Mouse (Mus musculus) embryonic facial prominence, embryonic 11.5 days (tissue): ENCODE results near the gene Zbp1. TPM values are rescaled to one million over a fixed set of nuclear protein-coding genes. Genes with fewer than 3 reads are reported as not detected.

Experiments used
- ATAC-seq: fragments of 200-750 bp; cut with Nextera tagmentation; replicated peaks from 2 replicates; pipeline ENCODE4 v1.8.0; 2017; ENCODE audit warnings: low read depth; ENCODE audit not compliant: insufficient number of reproducible peaks, low FRiP score, low TSS enrichment
- DNase-seq: peaks from one replicate; pipeline ENCODE4 v3.0.0-alpha.2; 2015; ENCODE audit warnings: low spot score
- H3K27ac ChIP-seq: fragments of 300-500 bp; sonication (generic); replicated peaks from 2 replicates; pipeline ENCODE4 v1.5.1; 2014; ENCODE audit warnings: mild to moderate bottlenecking, low read depth, low read length, control low read depth
- H3K27me3 ChIP-seq: fragments of 300-500 bp; sonication (generic); 2 replicates; pipeline ENCODE4 v1.6.1; 2014; ENCODE audit warnings: mild to moderate bottlenecking, low read length, moderate library complexity, mixed read lengths; ENCODE audit not compliant: control insufficient read depth, insufficient read depth
- H3K36me3 ChIP-seq: fragments of 300-500 bp; sonication (generic); replicated peaks from 2 replicates; pipeline ENCODE4 v1.6.1; 2014; ENCODE audit warnings: low read depth, mild to moderate bottlenecking, low read length, moderate library complexity, mixed read lengths; ENCODE audit not compliant: control insufficient read depth, insufficient read depth
- H3K4me1 ChIP-seq: fragments of 300-500 bp; sonication (generic); 2 replicates; pipeline ENCODE4 v1.6.1; 2014; ENCODE audit warnings: low read length, mixed read lengths; ENCODE audit not compliant: control insufficient read depth, insufficient read depth
- H3K4me2 ChIP-seq: fragments of 300-500 bp; sonication (generic); 2 replicates; pipeline ENCODE4 v1.6.1; 2014; ENCODE audit warnings: low read depth, mild to moderate bottlenecking, control low read depth, low read length, moderate library complexity
- H3K4me3 ChIP-seq: fragments of 300-500 bp; sonication (generic); 2 replicates; pipeline ENCODE4 v1.5.1; 2014; ENCODE audit warnings: low read depth, low read length, control low read depth
- H3K9ac ChIP-seq: fragments of 300-500 bp; sonication (generic); replicated peaks from 2 replicates; pipeline ENCODE4 v1.6.1; 2014; ENCODE audit warnings: mild to moderate bottlenecking, control low read depth, low read length
- H3K9me3 ChIP-seq: fragments of 300-500 bp; sonication (generic); replicated peaks from 2 replicates; pipeline ENCODE4 v1.6.1; 2016; ENCODE audit warnings: mild to moderate bottlenecking, low read length, inconsistent platforms, mixed read lengths; ENCODE audit not compliant: control insufficient read depth
- WGBS: fragments of 180-500 bp; shearing (Covaris S2); extraction: QIAGEN DNeasy Blood & Tissue Kit; methylation state at CpG from one replicate; pipeline ENCODE4 v1.1.7; 2014; 5-methylcytosine and 5-hydroxymethylcytosine counted together
- polyA plus RNA-seq: library from polyadenylated mRNA; unstranded; fragments of >200 nt; fragmentation: Nextera tagmentation; extraction: Ambion mirVana; gene quantifications from 2 replicates; pipeline ENCODE4 v1.2.1, GENCODE M21; 2014

The Zbp1 gene
- polyA plus RNA-seq, 1 experiment from 2014 or later, result not detected

DNA sequence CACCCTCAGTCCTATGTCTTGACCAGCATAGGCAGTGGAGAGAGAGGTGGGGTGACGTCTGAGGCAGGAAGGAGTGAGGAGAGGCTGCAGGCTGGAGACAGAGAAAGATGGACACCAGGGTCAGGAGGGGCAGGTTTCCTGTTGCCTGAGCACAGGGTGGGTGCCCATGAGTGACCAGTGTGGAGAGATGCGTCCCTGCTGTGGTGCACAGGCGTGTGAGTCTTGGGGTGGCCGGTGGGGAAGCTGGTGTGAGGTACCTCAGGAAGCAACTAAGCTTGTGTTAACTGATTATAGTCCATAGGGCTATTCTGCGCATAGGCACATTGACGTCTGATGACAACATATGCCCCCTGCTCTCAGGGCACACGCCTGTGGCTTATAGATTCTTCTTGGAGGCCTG, 39.7 kb downstream of the Zbp1 start:
- H3K4me2 ChIP-seq, result no peak overlapping the region
- no peaks in the 10 kb centered on the region for H3K4me1 ChIP-seq
- no peak overlapping the region for H3K4me3 ChIP-seq
- WGBS, result 86% methylated on average over 7 of the region's 7 CpGs
- H3K9ac ChIP-seq, result no peak overlapping the region
- no peaks in the 10 kb centered on the region for H3K9me3 ChIP-seq
- no peaks in the 10 kb centered on the region for H3K27me3 ChIP-seq
- DNase-seq (no peak), ATAC-seq (no peak)
- H3K27ac ChIP-seq, result no peak overlapping the region
- H3K36me3 ChIP-seq, result no peaks in the 10 kb centered on the region

DNA sequence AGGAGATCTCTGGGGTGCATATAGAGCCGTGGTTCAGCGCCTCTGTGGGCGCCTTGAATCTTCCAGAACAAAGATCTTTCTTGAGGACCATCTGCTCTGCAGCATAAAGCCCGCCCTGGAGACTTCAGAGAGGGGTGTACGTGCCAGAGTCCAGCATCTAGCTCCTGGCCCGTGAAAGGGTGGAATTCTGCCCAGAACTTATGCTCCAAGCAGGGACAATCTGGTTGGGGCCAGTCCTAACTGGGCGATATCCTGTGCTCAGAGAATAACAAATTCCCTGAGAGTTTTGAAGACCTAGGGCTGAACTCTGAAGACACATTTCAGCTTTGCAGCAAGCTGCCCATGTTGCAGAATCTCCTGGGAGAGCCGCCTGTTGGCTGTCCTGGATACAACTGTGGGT, 40.8 kb downstream of the Zbp1 start:
- 87% methylated on average over 8 of the region's 8 CpGs for WGBS
- Histone ChIP-seq H3K4me3 (no peak overlapping the region), H3K4me1 (peaks cover 3% of the 10 kb centered on the region), H3K9me3 (no peaks in the 10 kb centered on the region), H3K27ac (no peak overlapping the region), H3K27me3 (no peaks in the 10 kb centered on the region), H3K4me2 (no peak overlapping the region), H3K9ac (no peak overlapping the region), H3K36me3 (no peaks in the 10 kb centered on the region)
- DNase-seq (no peak), ATAC-seq (no peak)

DNA sequence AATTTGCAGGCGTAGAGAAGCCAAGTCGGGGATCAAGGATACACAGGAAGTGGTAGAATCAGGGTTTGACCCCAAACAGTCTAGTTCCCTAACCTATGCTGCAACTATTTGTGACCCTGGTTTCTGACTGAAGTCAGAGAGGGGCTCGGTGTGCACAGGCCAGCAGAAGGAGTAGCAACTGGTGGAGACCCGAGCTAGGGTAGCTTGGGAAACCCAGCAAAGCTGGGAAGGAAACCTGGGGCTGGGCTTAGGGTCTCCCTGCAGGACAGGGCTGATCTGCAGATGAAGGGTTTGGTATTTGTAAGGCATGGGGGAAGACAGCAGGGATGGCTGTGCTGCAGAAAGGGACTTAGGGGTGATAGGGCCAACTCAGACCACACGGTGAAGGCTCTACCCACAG, 41.2 kb downstream of the Zbp1 start:
- Histone ChIP-seq H3K4me1 (peaks cover 6% of the 10 kb centered on the region), H3K27ac (no peak overlapping the region), H3K9me3 (no peaks in the 10 kb centered on the region), H3K27me3 (no peaks in the 10 kb centered on the region), H3K4me2 (no peak overlapping the region), H3K4me3 (no peak overlapping the region), H3K9ac (no peak overlapping the region), H3K36me3 (no peaks in the 10 kb centered on the region)
- ATAC-seq (no peak), DNase-seq (no peak)
- WGBS, result 79% methylated on average over 5 of the region's 5 CpGs

DNA sequence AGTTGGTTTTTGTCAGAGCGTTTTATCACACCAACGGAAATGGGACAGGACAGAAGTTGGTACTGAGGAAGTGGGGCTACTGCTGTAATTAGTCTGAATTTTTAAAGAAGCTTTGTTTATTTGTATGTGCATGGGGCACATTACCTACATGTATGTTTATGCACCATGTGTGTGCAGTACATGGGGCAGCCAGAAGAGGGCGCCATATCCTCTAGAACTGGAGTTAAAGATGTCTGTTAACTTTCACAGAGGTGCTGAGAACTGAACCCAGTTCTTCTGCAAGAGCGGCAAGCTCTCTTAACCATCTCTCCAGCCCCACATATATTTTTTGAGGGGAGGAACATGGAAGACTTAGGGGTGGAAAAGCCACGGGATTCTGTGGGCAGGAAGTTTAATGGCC, 43.0 kb downstream of the Zbp1 start:
- no peaks in the 10 kb centered on the region for H3K9me3 ChIP-seq
- peaks cover 5% of the 10 kb centered on the region; the same call in 1 of the 2 replicates for H3K27me3 ChIP-seq
- H3K4me1 ChIP-seq, result peaks cover 12% of the 10 kb centered on the region
- no peak overlapping the region for H3K4me2 ChIP-seq
- 91% methylated on average over 5 of the region's 5 CpGs for WGBS
- no peak overlapping the region for H3K27ac ChIP-seq
- H3K9ac ChIP-seq, result no peak overlapping the region
- no peaks in the 10 kb centered on the region for H3K36me3 ChIP-seq
- no peak overlapping the region for H3K4me3 ChIP-seq
- ATAC-seq, result no peak
- DNase-seq, result no peak

DNA sequence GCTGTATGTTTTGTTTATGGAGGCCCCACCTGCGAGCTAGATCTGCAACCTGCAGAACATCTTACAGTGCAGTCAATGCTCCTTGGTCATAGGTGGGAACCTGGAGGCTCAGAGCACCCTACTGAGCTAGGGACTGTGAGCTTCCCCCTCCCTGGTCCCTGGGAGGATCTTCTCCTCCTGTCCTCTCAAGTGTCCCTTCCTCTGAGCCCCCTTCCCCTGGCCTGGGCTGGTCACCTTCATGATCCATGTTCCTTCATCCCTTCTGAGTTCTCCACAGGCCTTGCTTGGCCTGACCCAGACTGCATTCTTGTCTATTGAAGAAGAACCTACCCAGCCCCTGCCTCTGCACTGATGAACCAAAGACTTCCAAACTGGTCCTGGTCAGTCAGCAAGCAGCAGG, 44.2 kb downstream of the Zbp1 start:
- WGBS, result 36% methylated on average over 1 of the region's 1 CpGs
- ATAC-seq (no peak), DNase-seq (no peak)
- no peaks in the 10 kb centered on the region for H3K9me3 ChIP-seq
- H3K4me2 ChIP-seq, result peak overlapping the region; percentile 51; the same call in 1 of the 2 replicates
- H3K4me1 ChIP-seq, result peaks cover 12% of the 10 kb centered on the region
- no peaks in the 10 kb centered on the region for H3K36me3 ChIP-seq
- H3K27me3 ChIP-seq, result peaks cover 5% of the 10 kb centered on the region; the same call in 1 of the 2 replicates
- H3K27ac ChIP-seq, result peak overlapping the region; percentile 82; the same call in 1 of the 2 replicates
- H3K4me3 ChIP-seq, result no peak overlapping the region
- no peak overlapping the region for H3K9ac ChIP-seq

DNA sequence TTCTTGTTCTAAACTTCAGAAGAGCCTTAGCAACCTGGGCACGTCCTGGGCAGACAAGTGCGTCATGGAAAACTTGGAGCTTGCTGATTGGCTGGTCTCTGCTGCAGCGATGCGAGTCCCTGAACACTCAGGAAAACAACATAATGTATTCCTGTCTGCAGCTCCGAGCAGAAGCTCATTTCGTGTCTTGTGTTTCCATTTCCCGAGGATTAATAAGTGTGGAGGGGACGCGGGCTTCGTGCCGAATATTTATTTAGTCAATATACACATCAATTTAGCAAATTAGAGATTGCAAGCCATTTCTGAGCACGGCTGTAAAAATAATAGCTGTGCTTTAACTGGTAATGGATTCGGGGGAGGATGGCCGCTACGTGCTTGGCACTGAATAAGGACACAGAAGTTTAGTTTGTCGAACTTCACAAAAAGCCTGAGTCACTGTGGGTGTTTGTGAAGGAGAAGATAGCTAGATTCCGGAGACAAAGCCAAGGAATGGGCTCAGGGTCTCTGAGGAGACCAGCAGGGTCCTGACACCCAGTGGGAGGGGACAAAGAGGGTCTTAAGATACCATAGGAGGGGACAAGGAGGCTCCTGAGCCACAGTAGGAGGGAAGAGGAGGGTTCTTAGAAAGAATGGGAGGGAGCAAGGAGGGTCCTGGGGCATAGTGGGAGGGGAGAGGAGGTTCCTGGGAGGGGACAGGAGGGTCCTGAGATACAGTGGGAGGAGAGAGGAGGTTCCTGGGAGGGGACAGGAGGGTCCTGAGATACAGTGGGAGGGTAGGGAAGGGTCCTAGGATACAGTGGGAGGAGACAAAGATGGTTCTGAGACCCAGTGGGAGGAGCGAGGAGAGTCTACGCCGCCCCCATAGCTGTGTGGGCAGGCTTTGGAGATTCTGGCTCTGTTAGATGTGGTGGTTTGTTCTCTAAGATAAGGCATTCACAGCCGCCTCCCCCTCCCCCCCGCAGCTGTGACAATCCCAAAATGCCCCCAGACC, 44.9 kb downstream of the Zbp1 start:
- DNase-seq (peak; percentile 86), ATAC-seq (peak; percentile 86)
- 7% methylated on average over 22 of the region's 22 CpGs for WGBS
- peaks cover 12% of the 10 kb centered on the region for H3K4me1 ChIP-seq
- peak overlapping the region; percentile 82 for H3K27ac ChIP-seq
- no peaks in the 10 kb centered on the region for H3K36me3 ChIP-seq
- H3K27me3 ChIP-seq, result peaks cover 5% of the 10 kb centered on the region; the same call in 1 of the 2 replicates
- peak overlapping the region; percentile 61; the same call in 1 of the 2 replicates for H3K9ac ChIP-seq
- H3K9me3 ChIP-seq, result no peaks in the 10 kb centered on the region
- H3K4me3 ChIP-seq, result peak overlapping the region; percentile 23
- H3K4me2 ChIP-seq, result peak overlapping the region; percentile 51

DNA sequence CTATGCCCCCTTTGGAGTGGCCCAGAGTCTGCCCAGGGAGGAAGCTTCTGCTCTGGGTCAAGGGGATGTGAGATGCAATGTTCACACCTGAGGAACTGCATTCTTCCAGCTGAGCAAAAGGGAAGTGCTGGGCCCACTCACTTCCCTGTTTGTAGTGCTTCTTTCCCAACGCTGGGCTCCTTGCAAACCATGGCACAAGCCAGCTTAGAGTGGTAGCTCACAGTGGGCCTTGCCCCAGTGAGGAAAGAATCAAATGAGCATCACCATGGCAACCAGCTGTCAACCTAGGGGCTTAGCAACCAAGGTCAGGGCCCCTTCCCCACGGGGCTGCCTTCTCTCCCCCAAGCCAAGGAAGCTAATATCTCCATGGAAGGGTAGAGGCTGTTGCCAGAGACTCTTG, 45.7 kb downstream of the Zbp1 start:
- peaks cover 12% of the 10 kb centered on the region for H3K4me1 ChIP-seq

DNA sequence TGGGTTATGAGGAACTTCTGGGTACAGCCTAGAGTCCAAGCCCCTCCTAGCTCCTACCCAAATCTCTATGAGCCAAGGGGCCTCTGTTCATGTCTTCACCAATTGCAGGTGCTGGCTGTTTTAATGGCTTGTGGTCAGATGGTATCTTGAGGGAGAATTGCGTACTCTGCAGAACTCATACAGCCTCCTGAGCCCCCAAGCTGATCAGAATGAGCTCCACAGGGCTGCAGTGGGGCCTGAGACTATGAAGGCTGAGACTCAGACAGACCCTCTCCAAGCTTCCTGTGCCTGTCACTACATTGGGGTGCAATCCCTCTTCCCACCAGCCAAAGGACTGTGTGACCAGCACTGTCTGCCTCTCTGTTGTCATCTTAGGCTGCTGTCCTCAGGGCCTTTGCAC, 46.3 kb downstream of the Zbp1 start:
- Histone ChIP-seq H3K4me3 (no peak overlapping the region), H3K36me3 (no peaks in the 10 kb centered on the region)
- no peak for ATAC-seq

More for the DNA sequence above, 45.7 kb downstream of the Zbp1 start:
- no peak; the same call in 1 of the 2 replicates for ATAC-seq
- no peak overlapping the region for H3K4me3 ChIP-seq
- H3K4me2 ChIP-seq, result peak overlapping the region; percentile 51
- peaks cover 5% of the 10 kb centered on the region; the same call in 1 of the 2 replicates for H3K27me3 ChIP-seq
- H3K27ac ChIP-seq, result peak overlapping the region; percentile 67
- 29% methylated on average over 2 of the region's 2 CpGs for WGBS
- H3K36me3 ChIP-seq, result no peaks in the 10 kb centered on the region
- peak overlapping the region; percentile 61; the same call in 1 of the 2 replicates for H3K9ac ChIP-seq
- no peaks in the 10 kb centered on the region for H3K9me3 ChIP-seq
- DNase-seq, result peak; percentile 60

More for the DNA sequence above, 46.3 kb downstream of the Zbp1 start:
- Histone ChIP-seq H3K27ac (no peak overlapping the region), H3K9me3 (no peaks in the 10 kb centered on the region), H3K9ac (no peak overlapping the region), H3K4me1 (peaks cover 12% of the 10 kb centered on the region), H3K4me2 (no peak overlapping the region), H3K27me3 (peaks cover 5% of the 10 kb centered on the region; the same call in 1 of the 2 replicates)
- WGBS, result 72% methylated on average over 1 of the region's 1 CpGs
- DNase-seq, result no peak
